Mouse (Mus musculus): ENCODE measurements around the gene Rap1b. TPM values are rescaled to one million over a fixed set of nuclear protein-coding genes. Genes with fewer than 3 reads are reported as not detected.
"Not testable (repeated sequence)": the region's sequence is repeated elsewhere in the genome, so short reads cannot be mapped to it uniquely, and the experiment has no call there.

Gene Rap1b
- 23.2 and 38.2 TPM in 2 replicates for polyA plus RNA-seq (2012; rRNA removed)

GRCm38 (mm10) chr10:117845597-117846259 lies at the start of gene Rap1b:
Gene Rap1b, minus strand, starts transcription at chr10:117846035.
- WGBS, result under 1% methylated on average over 110 of the region's 112 CpGs
- H3K4me3 ChIP-seq (ENCODE audit: insufficient read depth, low read depth, low read length), result peak within 1 kb of the TSS; percentile 88
- TF ChIP-seq POLR2A (IDR thresholded peaks at IDR 0.05; ENCODE audit: low read depth, low read length) (peak; percentile 63), CTCF (conservative IDR thresholded peaks at IDR 0.05; ENCODE audit: insufficient read depth, insufficient read length, low read depth, low read length) (no peak)

GRCm38 (mm10) chr10:117895186-117895585 lies 49.4 kb upstream of the Rap1b start:
- no peaks in the 10 kb centered on the region for H3K27me3 ChIP-seq (replicated peaks; ENCODE audit: control insufficient read depth, insufficient read depth, low read length)
- peaks cover 18% of the 10 kb centered on the region for H3K4me1 ChIP-seq (ENCODE audit: control insufficient read depth, insufficient read depth, low read length)
- DNase-seq, result no peak
- no peak overlapping the region for H3K27ac ChIP-seq (ENCODE audit: insufficient read depth, low read depth, low read length)
- H3K36me3 ChIP-seq (ENCODE audit: control insufficient read depth, insufficient read depth, low read length), result no peaks in the 10 kb centered on the region
- TF ChIP-seq POLR2A (IDR thresholded peaks at IDR 0.05; ENCODE audit: low read depth, low read length) (no peak), CTCF (conservative IDR thresholded peaks at IDR 0.05; ENCODE audit: insufficient read depth, insufficient read length, low read depth, low read length) (no peak)
- WGBS, result 79% methylated on average over 4 of the region's 4 CpGs
- no peak overlapping the region for H3K4me3 ChIP-seq (ENCODE audit: insufficient read depth, low read depth, low read length)

More at GRCm38 (mm10) chr10:117845597-117846259, at the start of gene Rap1b:
- no peaks in the 10 kb centered on the region for H3K27me3 ChIP-seq (replicated peaks; ENCODE audit: control insufficient read depth, insufficient read depth, low read length)
- H3K4me1 ChIP-seq (ENCODE audit: control insufficient read depth, insufficient read depth, low read length), result peaks cover 7% of the 10 kb centered on the region; the same call in 1 of the 2 replicates
- H3K36me3 ChIP-seq (ENCODE audit: control insufficient read depth, insufficient read depth, low read length), result no peaks in the 10 kb centered on the region
- peak within 1 kb of the TSS; percentile 78 for H3K27ac ChIP-seq (ENCODE audit: insufficient read depth, low read depth, low read length)
- DNase-seq, result peak; percentile 97

DNA sequence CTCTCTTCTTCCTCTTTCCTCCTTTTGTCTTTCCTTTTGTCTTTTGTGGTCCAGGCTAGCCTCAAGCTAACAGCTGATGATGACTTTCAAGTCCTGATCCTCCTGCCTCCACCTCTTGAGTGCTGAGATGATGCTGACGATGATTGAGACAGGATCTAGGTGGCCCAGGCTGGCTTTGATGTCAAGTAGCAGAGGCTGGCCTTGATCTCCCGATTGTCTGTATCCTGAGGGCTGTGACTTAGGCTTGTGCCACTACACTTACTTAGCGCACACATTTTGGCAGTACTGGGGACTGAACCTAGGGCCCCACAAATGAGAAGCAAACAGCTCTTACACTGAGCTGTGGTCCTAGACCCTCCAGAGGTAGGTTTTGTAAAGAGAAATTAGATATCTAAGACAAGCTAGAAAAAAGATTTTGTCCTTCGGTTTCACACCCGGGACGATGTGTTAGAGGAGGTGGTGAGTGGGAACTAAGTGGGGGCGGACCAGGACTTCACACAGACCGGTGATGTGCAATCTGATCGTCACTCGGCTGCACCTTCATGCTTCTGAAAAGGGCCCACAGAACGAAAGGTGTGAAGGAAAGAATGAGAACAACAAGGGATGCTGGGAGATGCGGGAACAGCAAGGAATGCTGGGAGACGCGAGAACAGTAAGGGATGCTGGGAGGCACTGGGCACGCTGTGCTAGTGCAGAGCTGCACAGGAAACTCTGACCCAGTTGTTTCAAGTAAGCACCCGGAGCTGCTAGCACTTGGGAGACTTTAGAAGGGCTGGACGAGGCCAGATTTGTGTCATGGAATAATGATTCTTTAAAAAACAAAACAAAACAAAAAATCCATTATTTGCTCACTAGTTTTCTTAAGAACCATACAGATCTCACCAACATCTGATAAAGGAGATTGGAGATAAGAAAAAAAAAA lies 48.5 kb upstream of the Rap1b start:
- TF ChIP-seq CTCF (conservative IDR thresholded peaks at IDR 0.05; ENCODE audit: insufficient read depth, insufficient read length, low read depth, low read length) (no peak), POLR2A (IDR thresholded peaks at IDR 0.05; ENCODE audit: low read depth, low read length) (no peak)
- Histone ChIP-seq H3K36me3 (ENCODE audit: control insufficient read depth, insufficient read depth, low read length) (no peaks in the 10 kb centered on the region), H3K27me3 (replicated peaks; ENCODE audit: control insufficient read depth, insufficient read depth, low read length) (no peaks in the 10 kb centered on the region), H3K4me3 (ENCODE audit: insufficient read depth, low read depth, low read length) (no peak overlapping the region), H3K27ac (ENCODE audit: insufficient read depth, low read depth, low read length) (no peak overlapping the region), H3K4me1 (ENCODE audit: control insufficient read depth, insufficient read depth, low read length) (peaks cover 13% of the 10 kb centered on the region)
- WGBS, result 83% methylated on average over 17 of the region's 17 CpGs
- DNase-seq, result no peak

DNA sequence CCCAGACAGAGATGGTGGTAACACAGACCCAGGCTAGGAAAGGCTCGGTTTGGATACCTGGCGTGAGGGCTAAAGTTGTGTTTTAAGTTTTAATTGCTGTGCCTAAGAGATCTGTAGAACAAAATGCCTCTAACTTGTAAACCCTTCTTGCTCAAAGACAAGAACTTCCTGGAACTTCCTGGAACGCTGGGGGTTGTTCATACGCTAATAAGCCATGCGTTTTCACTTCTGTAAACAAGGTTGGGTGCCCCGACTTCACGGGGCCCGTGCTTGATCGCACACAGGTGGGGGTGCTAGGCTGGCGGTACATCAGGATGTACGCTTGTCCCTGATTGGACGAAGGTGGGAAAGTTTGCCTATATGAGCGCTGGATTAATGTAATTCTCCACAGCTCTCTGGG lies 47.3 kb upstream of the Rap1b start:
- H3K36me3 ChIP-seq (ENCODE audit: control insufficient read depth, insufficient read depth, low read length); H3K27ac ChIP-seq (ENCODE audit: insufficient read depth, low read depth, low read length); H3K4me3 ChIP-seq (ENCODE audit: insufficient read depth, low read depth, low read length); H3K27me3 ChIP-seq (replicated peaks; ENCODE audit: control insufficient read depth, insufficient read depth, low read length); DNase-seq: not testable (repeated sequence)
- peaks cover 11% of the 10 kb centered on the region for H3K4me1 ChIP-seq (ENCODE audit: control insufficient read depth, insufficient read depth, low read length)
- WGBS, result 47% methylated on average over 13 of the region's 13 CpGs

DNA sequence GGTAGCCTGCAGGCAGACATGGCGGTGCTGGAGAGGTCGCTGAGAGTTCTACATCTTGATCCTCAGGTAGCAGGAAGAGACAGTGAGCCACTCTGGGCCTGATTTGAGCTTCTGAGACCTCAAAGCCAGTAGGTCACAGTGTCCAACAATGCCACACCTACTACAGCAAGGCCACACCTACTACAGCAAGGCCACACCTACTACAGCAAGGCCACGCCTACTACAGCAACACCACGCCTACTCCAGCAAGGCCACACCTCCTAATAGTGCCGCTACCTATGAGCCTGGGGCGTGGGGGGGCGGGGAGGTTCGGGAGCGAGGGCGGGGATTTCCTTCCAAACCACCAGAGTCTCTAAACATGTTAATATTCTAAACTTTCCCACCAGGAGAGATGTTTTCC lies 45.5 kb upstream of the Rap1b start:
- Histone ChIP-seq H3K27me3 (replicated peaks; ENCODE audit: control insufficient read depth, insufficient read depth, low read length) (no peaks in the 10 kb centered on the region), H3K4me1 (ENCODE audit: control insufficient read depth, insufficient read depth, low read length) (peaks cover 3% of the 10 kb centered on the region), H3K27ac (ENCODE audit: insufficient read depth, low read depth, low read length) (no peak overlapping the region), H3K36me3 (ENCODE audit: control insufficient read depth, insufficient read depth, low read length) (no peaks in the 10 kb centered on the region), H3K4me3 (ENCODE audit: insufficient read depth, low read depth, low read length) (no peak overlapping the region)
- 88% methylated on average over 10 of the region's 10 CpGs for WGBS
- TF ChIP-seq POLR2A (IDR thresholded peaks at IDR 0.05; ENCODE audit: low read depth, low read length), result no peak
- no peak for DNase-seq

- TF ChIP-seq CTCF (conservative IDR thresholded peaks at IDR 0.05; ENCODE audit: insufficient read depth, insufficient read length, low read depth, low read length) (no peak), POLR2A (IDR thresholded peaks at IDR 0.05; ENCODE audit: low read depth, low read length) (no peak)
- H3K27me3 ChIP-seq (replicated peaks; ENCODE audit: control insufficient read depth, insufficient read depth, low read length), result no peaks in the 10 kb centered on the region
- H3K27ac ChIP-seq (ENCODE audit: insufficient read depth, low read depth, low read length), result no peak overlapping the region
- 17% methylated on average over 15 of the region's 15 CpGs for WGBS
- peak overlapping the region; percentile 7; the same call in 1 of the 2 replicates for H3K4me3 ChIP-seq (ENCODE audit: insufficient read depth, low read depth, low read length)
- H3K4me1 ChIP-seq (ENCODE audit: control insufficient read depth, insufficient read depth, low read length), result no peaks in the 10 kb centered on the region; the same call in 1 of the 2 replicates
- H3K36me3 ChIP-seq (ENCODE audit: control insufficient read depth, insufficient read depth, low read length), result no peaks in the 10 kb centered on the region
- DNase-seq, result peak; percentile 79
Measured at GRCm38 (mm10) chr10:117888822-117889221, 43.0 kb upstream of the Rap1b start.

DNA sequence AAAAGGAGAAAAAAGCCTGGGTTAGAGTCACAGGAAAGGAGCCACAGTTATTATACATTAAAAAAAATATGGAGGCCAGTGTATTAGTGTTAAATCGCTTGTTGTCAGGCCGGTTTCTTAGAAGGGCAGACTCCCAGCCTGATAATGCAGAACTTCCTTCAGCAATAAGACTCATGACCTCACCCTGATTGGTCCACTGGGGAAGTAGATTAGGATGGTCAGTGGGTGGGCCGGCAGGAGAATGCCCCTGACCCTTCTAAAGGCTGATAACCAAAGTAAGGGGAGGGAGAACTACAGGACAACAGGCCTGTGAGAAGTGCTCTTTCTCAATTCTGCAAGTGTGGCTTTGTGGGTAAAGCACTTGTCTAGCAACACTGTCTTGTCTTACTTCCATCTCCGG lies 39.5 kb upstream of the Rap1b start:
- no peaks in the 10 kb centered on the region for H3K36me3 ChIP-seq (ENCODE audit: control insufficient read depth, insufficient read depth, low read length)
- no peak overlapping the region for H3K4me3 ChIP-seq (ENCODE audit: insufficient read depth, low read depth, low read length)
- H3K27ac ChIP-seq (ENCODE audit: insufficient read depth, low read depth, low read length), result no peak overlapping the region
- TF ChIP-seq POLR2A (IDR thresholded peaks at IDR 0.05; ENCODE audit: low read depth, low read length) (no peak), CTCF (conservative IDR thresholded peaks at IDR 0.05; ENCODE audit: insufficient read depth, insufficient read length, low read depth, low read length) (no peak)
- no peaks in the 10 kb centered on the region for H3K27me3 ChIP-seq (replicated peaks; ENCODE audit: control insufficient read depth, insufficient read depth, low read length)
- H3K4me1 ChIP-seq (ENCODE audit: control insufficient read depth, insufficient read depth, low read length), result no peaks in the 10 kb centered on the region; the same call in 1 of the 2 replicates
- no peak for DNase-seq
- 70% methylated on average over 4 of the region's 4 CpGs for WGBS

All from kidney, adult 2 months (tissue).